Mouse (Mus musculus): ENCODE measurements around the gene Asns. TPM values are rescaled to one million over a fixed set of nuclear protein-coding genes. Genes with fewer than 3 reads are reported as not detected.

Asns gene
- polyA plus RNA-seq (2014; fragmentation: Nextera tagmentation; extraction: Ambion mirVana) = 44.6 and 47.2 TPM in 2 replicates

GRCm38 (mm10) chr6:7692884-7693585, at the start of gene Asns:
TSS of gene Asns (minus strand) at chr6:7693254.
- ATAC-seq (ENCODE audit: low FRiP score) (peak; percentile 96), DNase-seq (ENCODE audit: low spot score, missing footprints) (peak; percentile 97)
- Histone ChIP-seq H3K27me3 (ENCODE audit: control insufficient read depth, insufficient read depth, low read length) (no peaks in the 10 kb centered on the region), H3K27ac (ENCODE audit: low read depth, low read length) (no peak within 1 kb of the TSS), H3K9me3 (ENCODE audit: control insufficient read depth, low read length) (no peaks in the 10 kb centered on the region), H3K9ac (ENCODE audit: low read length) (peak within 1 kb of the TSS; percentile 59), H3K4me2 (peak within 1 kb of the TSS; percentile 73), H3K4me3 (ENCODE audit: low read depth, low read length) (peak within 1 kb of the TSS; percentile 56), H3K36me3 (ENCODE audit: control insufficient read depth, insufficient read depth, low read length) (no peaks in the 10 kb centered on the region), H3K4me1 (ENCODE audit: control insufficient read depth, insufficient read depth, low read length) (no peaks in the 10 kb centered on the region)
- under 1% methylated on average over 51 of the region's 51 CpGs for WGBS

GRCm38 (mm10) chr6:7741721-7742120, 48.7 kb upstream of the Asns start:
- no peaks in the 10 kb centered on the region for H3K27me3 ChIP-seq (ENCODE audit: control insufficient read depth, insufficient read depth, low read length)
- ATAC-seq (ENCODE audit: low FRiP score) = no peak
- H3K4me3 ChIP-seq (ENCODE audit: low read depth, low read length) = no peak overlapping the region
- no peak for DNase-seq (ENCODE audit: low spot score, missing footprints)
- no peaks in the 10 kb centered on the region for H3K36me3 ChIP-seq (ENCODE audit: control insufficient read depth, insufficient read depth, low read length)
- no peak overlapping the region for H3K4me2 ChIP-seq
- WGBS = 93% methylated on average over 3 of the region's 3 CpGs
- no peak overlapping the region for H3K27ac ChIP-seq (ENCODE audit: low read depth, low read length)
- no peaks in the 10 kb centered on the region for H3K9me3 ChIP-seq (ENCODE audit: control insufficient read depth, low read length)
- H3K4me1 ChIP-seq (ENCODE audit: control insufficient read depth, insufficient read depth, low read length) = no peaks in the 10 kb centered on the region
- no peak overlapping the region for H3K9ac ChIP-seq (ENCODE audit: low read length)

- Histone ChIP-seq H3K4me2 (no peak overlapping the region), H3K9me3 (ENCODE audit: control insufficient read depth, low read length) (no peaks in the 10 kb centered on the region), H3K27me3 (ENCODE audit: control insufficient read depth, insufficient read depth, low read length) (no peaks in the 10 kb centered on the region), H3K4me3 (ENCODE audit: low read depth, low read length) (no peak overlapping the region), H3K4me1 (ENCODE audit: control insufficient read depth, insufficient read depth, low read length) (no peaks in the 10 kb centered on the region), H3K9ac (ENCODE audit: low read length) (no peak overlapping the region), H3K27ac (ENCODE audit: low read depth, low read length) (no peak overlapping the region), H3K36me3 (ENCODE audit: control insufficient read depth, insufficient read depth, low read length) (no peaks in the 10 kb centered on the region)
- ATAC-seq (ENCODE audit: low FRiP score) = no peak
- no peak for DNase-seq (ENCODE audit: low spot score, missing footprints)
- WGBS = 94% methylated on average over 2 of the region's 2 CpGs
Observed at GRCm38 (mm10) chr6:7737842-7738241, 44.8 kb upstream of the Asns start.

- DNase-seq (ENCODE audit: low spot score, missing footprints) (peak; percentile 99), ATAC-seq (ENCODE audit: low FRiP score) (peak; percentile 72)
- 46% methylated on average over 12 of the region's 12 CpGs for WGBS
- Histone ChIP-seq H3K27ac (ENCODE audit: low read depth, low read length) (no peak overlapping the region), H3K36me3 (ENCODE audit: control insufficient read depth, insufficient read depth, low read length) (no peaks in the 10 kb centered on the region), H3K4me1 (ENCODE audit: control insufficient read depth, insufficient read depth, low read length) (no peaks in the 10 kb centered on the region), H3K9ac (ENCODE audit: low read length) (no peak overlapping the region), H3K27me3 (ENCODE audit: control insufficient read depth, insufficient read depth, low read length) (no peaks in the 10 kb centered on the region), H3K9me3 (ENCODE audit: control insufficient read depth, low read length) (no peaks in the 10 kb centered on the region; the same call in 1 of the 2 replicates), H3K4me2 (no peak overlapping the region), H3K4me3 (ENCODE audit: low read depth, low read length) (no peak overlapping the region)
Observed at GRCm38 (mm10) chr6:7732754-7733708, 40.0 kb upstream of the Asns start.

- no peak for DNase-seq (ENCODE audit: low spot score, missing footprints)
- WGBS = 88% methylated on average over 6 of the region's 6 CpGs
- Histone ChIP-seq H3K27ac (ENCODE audit: low read depth, low read length) (no peak overlapping the region), H3K27me3 (ENCODE audit: control insufficient read depth, insufficient read depth, low read length) (no peaks in the 10 kb centered on the region), H3K4me2 (no peak overlapping the region), H3K36me3 (ENCODE audit: control insufficient read depth, insufficient read depth, low read length) (no peaks in the 10 kb centered on the region), H3K4me1 (ENCODE audit: control insufficient read depth, insufficient read depth, low read length) (no peaks in the 10 kb centered on the region), H3K9ac (ENCODE audit: low read length) (no peak overlapping the region), H3K9me3 (ENCODE audit: control insufficient read depth, low read length) (no peaks in the 10 kb centered on the region; the same call in 1 of the 2 replicates), H3K4me3 (ENCODE audit: low read depth, low read length) (no peak overlapping the region)
- ATAC-seq (ENCODE audit: low FRiP score) = no peak
Observed at GRCm38 (mm10) chr6:7732097-7732496, 39.0 kb upstream of the Asns start.

GRCm38 (mm10) chr6:7729128-7729527, 36.1 kb upstream of the Asns start:
- no peak overlapping the region for H3K4me3 ChIP-seq (ENCODE audit: low read depth, low read length)
- no peaks in the 10 kb centered on the region for H3K4me1 ChIP-seq (ENCODE audit: control insufficient read depth, insufficient read depth, low read length)
- 93% methylated on average over 2 of the region's 2 CpGs for WGBS
- H3K27me3 ChIP-seq (ENCODE audit: control insufficient read depth, insufficient read depth, low read length) = no peaks in the 10 kb centered on the region
- no peak for ATAC-seq (ENCODE audit: low FRiP score)
- H3K4me2 ChIP-seq = no peak overlapping the region
- no peak overlapping the region for H3K27ac ChIP-seq (ENCODE audit: low read depth, low read length)
- H3K36me3 ChIP-seq (ENCODE audit: control insufficient read depth, insufficient read depth, low read length) = no peaks in the 10 kb centered on the region
- H3K9ac ChIP-seq (ENCODE audit: low read length) = no peak overlapping the region
- DNase-seq (ENCODE audit: low spot score, missing footprints) = no peak
- no peaks in the 10 kb centered on the region; the same call in 1 of the 2 replicates for H3K9me3 ChIP-seq (ENCODE audit: control insufficient read depth, low read length)

- H3K4me1 ChIP-seq (ENCODE audit: control insufficient read depth, insufficient read depth, low read length) = no peaks in the 10 kb centered on the region
- H3K9me3 ChIP-seq (ENCODE audit: control insufficient read depth, low read length) = no peaks in the 10 kb centered on the region; the same call in 1 of the 2 replicates
- WGBS = 90% methylated on average over 5 of the region's 5 CpGs
- H3K9ac ChIP-seq (ENCODE audit: low read length) = no peak overlapping the region
- no peak for ATAC-seq (ENCODE audit: low FRiP score)
- H3K4me3 ChIP-seq (ENCODE audit: low read depth, low read length) = no peak overlapping the region
- H3K36me3 ChIP-seq (ENCODE audit: control insufficient read depth, insufficient read depth, low read length) = no peaks in the 10 kb centered on the region
- no peak overlapping the region for H3K4me2 ChIP-seq
- no peaks in the 10 kb centered on the region for H3K27me3 ChIP-seq (ENCODE audit: control insufficient read depth, insufficient read depth, low read length)
- no peak overlapping the region for H3K27ac ChIP-seq (ENCODE audit: low read depth, low read length)
- no peak for DNase-seq (ENCODE audit: low spot score, missing footprints)
Observed at GRCm38 (mm10) chr6:7728241-7728640, 35.2 kb upstream of the Asns start.

- H3K4me3 ChIP-seq (ENCODE audit: low read depth, low read length) = no peak overlapping the region
- DNase-seq (ENCODE audit: low spot score, missing footprints) = peak; percentile 53
- 77% methylated on average over 4 of the region's 4 CpGs for WGBS
Observed at GRCm38 (mm10) chr6:7716236-7716635, 23.2 kb upstream of the Asns start.

GRCm38 (mm10) chr6:7714230-7714629, 21.2 kb upstream of the Asns start:
- Histone ChIP-seq H3K4me3 (ENCODE audit: low read depth, low read length) (no peak overlapping the region), H3K4me2 (no peak overlapping the region), H3K27me3 (ENCODE audit: control insufficient read depth, insufficient read depth, low read length) (no peaks in the 10 kb centered on the region), H3K4me1 (ENCODE audit: control insufficient read depth, insufficient read depth, low read length) (no peaks in the 10 kb centered on the region), H3K27ac (ENCODE audit: low read depth, low read length) (no peak overlapping the region), H3K36me3 (ENCODE audit: control insufficient read depth, insufficient read depth, low read length) (no peaks in the 10 kb centered on the region), H3K9me3 (ENCODE audit: control insufficient read depth, low read length) (no peaks in the 10 kb centered on the region), H3K9ac (ENCODE audit: low read length) (no peak overlapping the region)
- DNase-seq (ENCODE audit: low spot score, missing footprints) (peak; percentile 76), ATAC-seq (ENCODE audit: low FRiP score) (no peak)
- 70% methylated on average over 2 of the region's 2 CpGs for WGBS

More at GRCm38 (mm10) chr6:7716236-7716635, 23.2 kb upstream of the Asns start:
- no peak for ATAC-seq (ENCODE audit: low FRiP score)
- Histone ChIP-seq H3K4me2 (no peak overlapping the region), H3K27ac (ENCODE audit: low read depth, low read length) (no peak overlapping the region), H3K4me1 (ENCODE audit: control insufficient read depth, insufficient read depth, low read length) (no peaks in the 10 kb centered on the region), H3K36me3 (ENCODE audit: control insufficient read depth, insufficient read depth, low read length) (no peaks in the 10 kb centered on the region), H3K9ac (ENCODE audit: low read length) (no peak overlapping the region), H3K9me3 (ENCODE audit: control insufficient read depth, low read length) (no peaks in the 10 kb centered on the region), H3K27me3 (ENCODE audit: control insufficient read depth, insufficient read depth, low read length) (no peaks in the 10 kb centered on the region)
